Mouse (Mus musculus): ENCODE data around the gene Rabgef1. TPM values are rescaled to one million over a fixed set of nuclear protein-coding genes. Genes with fewer than 3 reads are reported as not detected.

The Rabgef1 gene
- polyA plus RNA-seq, 1 experiment from 2014 or later, result 28.6 TPM

GRCm38 (mm10) chr5:130207299-130207698 lies 35.7 kb downstream of the Rabgef1 start:
- no peak overlapping the region for H3K27ac ChIP-seq (ENCODE audit: low read depth, low read length)
- H3K4me1 ChIP-seq (replicated peaks; ENCODE audit: control insufficient read depth, insufficient read depth, low read length), result no peaks in the 10 kb centered on the region
- no peak overlapping the region for H3K9ac ChIP-seq (ENCODE audit: low read depth, low read length)
- DNase-seq (ENCODE audit: low spot score) (no peak), ATAC-seq (ENCODE audit: low FRiP score) (no peak)
- WGBS, result 91% methylated on average over 4 of the region's 4 CpGs
- no peaks in the 10 kb centered on the region for H3K27me3 ChIP-seq (ENCODE audit: control insufficient read depth, insufficient read depth, low read length)
- peaks cover 4% of the 10 kb centered on the region; the same call in 1 of the 2 replicates for H3K36me3 ChIP-seq (ENCODE audit: control insufficient read depth, insufficient read depth, low read length)
- H3K9me3 ChIP-seq (ENCODE audit: control insufficient read depth, low read length), result no peaks in the 10 kb centered on the region
- no peak overlapping the region for H3K4me2 ChIP-seq (replicated peaks; ENCODE audit: low read depth, low read length)
- H3K4me3 ChIP-seq (ENCODE audit: low read depth, low read length), result no peak overlapping the region

- H3K4me2 ChIP-seq (replicated peaks; ENCODE audit: low read depth, low read length), result no peak overlapping the region
- H3K36me3 ChIP-seq (ENCODE audit: control insufficient read depth, insufficient read depth, low read length), result 0 out of 2 replicates have a peak, but pooled peaks cover 4% of the 10 kb centered on the region
- no peak overlapping the region for H3K27ac ChIP-seq (ENCODE audit: low read depth, low read length)
- H3K9ac ChIP-seq (ENCODE audit: low read depth, low read length), result no peak overlapping the region
- DNase-seq (ENCODE audit: low spot score), result no peak
- H3K4me3 ChIP-seq (ENCODE audit: low read depth, low read length), result no peak overlapping the region
- H3K27me3 ChIP-seq (ENCODE audit: control insufficient read depth, insufficient read depth, low read length), result no peaks in the 10 kb centered on the region
- no peaks in the 10 kb centered on the region for H3K4me1 ChIP-seq (replicated peaks; ENCODE audit: control insufficient read depth, insufficient read depth, low read length)
- ATAC-seq (ENCODE audit: low FRiP score), result no peak
- H3K9me3 ChIP-seq (ENCODE audit: control insufficient read depth, low read length), result no peaks in the 10 kb centered on the region
- WGBS, result 89% methylated on average over 11 of the region's 11 CpGs
These were observed 41.4 kb downstream of the Rabgef1 start for GRCm38 (mm10) chr5:130212956-130213355.

- Histone ChIP-seq H3K4me3 (ENCODE audit: low read depth, low read length) (no peak within 1 kb of the TSS), H3K9me3 (ENCODE audit: control insufficient read depth, low read length) (no peaks in the 10 kb centered on the region), H3K27ac (ENCODE audit: low read depth, low read length) (no peak within 1 kb of the TSS), H3K4me2 (replicated peaks; ENCODE audit: low read depth, low read length) (no peak within 1 kb of the TSS), H3K27me3 (ENCODE audit: control insufficient read depth, insufficient read depth, low read length) (no peaks in the 10 kb centered on the region), H3K4me1 (replicated peaks; ENCODE audit: control insufficient read depth, insufficient read depth, low read length) (no peaks in the 10 kb centered on the region), H3K36me3 (ENCODE audit: control insufficient read depth, insufficient read depth, low read length) (no peaks in the 10 kb centered on the region), H3K9ac (ENCODE audit: low read depth, low read length) (no peak within 1 kb of the TSS)
- ATAC-seq (ENCODE audit: low FRiP score) (no peak), DNase-seq (ENCODE audit: low spot score) (no peak)
- WGBS, result 84% methylated on average over 7 of the region's 7 CpGs
These were observed 45.2 kb downstream of the Rabgef1 start, which contains the start of gene Tmem248 for GRCm38 (mm10) chr5:130216781-130217180. Tmem248 (plus strand) TSS chr5:130217081.

DNA sequence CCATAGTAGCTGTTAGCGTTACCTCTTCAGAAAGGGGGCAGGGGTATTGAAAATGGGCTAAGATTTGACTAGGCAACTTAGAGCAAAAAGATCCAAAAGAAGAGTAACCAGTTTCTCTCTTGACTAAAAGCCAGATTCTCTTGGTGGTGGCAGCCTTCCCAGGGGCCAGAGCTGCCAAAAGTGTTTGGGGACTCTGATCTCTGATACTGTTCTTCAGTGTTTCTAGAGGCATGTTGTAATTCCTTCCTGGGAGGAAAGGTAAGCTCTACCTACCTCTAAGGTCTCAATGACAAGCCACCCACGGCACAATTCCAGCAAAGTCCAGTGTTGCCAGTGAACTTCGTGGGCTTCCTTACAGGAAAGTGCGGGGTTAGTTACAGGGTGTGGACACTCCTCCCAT lies 45.8 kb downstream of the Rabgef1 start:
- DNase-seq (ENCODE audit: low spot score), result no peak
- Histone ChIP-seq H3K27me3 (ENCODE audit: control insufficient read depth, insufficient read depth, low read length) (no peaks in the 10 kb centered on the region), H3K36me3 (ENCODE audit: control insufficient read depth, insufficient read depth, low read length) (no peaks in the 10 kb centered on the region), H3K4me2 (replicated peaks; ENCODE audit: low read depth, low read length) (no peak overlapping the region), H3K9ac (ENCODE audit: low read depth, low read length) (no peak overlapping the region), H3K4me3 (ENCODE audit: low read depth, low read length) (no peak overlapping the region), H3K4me1 (replicated peaks; ENCODE audit: control insufficient read depth, insufficient read depth, low read length) (no peaks in the 10 kb centered on the region), H3K9me3 (ENCODE audit: control insufficient read depth, low read length) (no peaks in the 10 kb centered on the region), H3K27ac (ENCODE audit: low read depth, low read length) (no peak overlapping the region)
- no peak for ATAC-seq (ENCODE audit: low FRiP score)
- 91% methylated on average over 4 of the region's 4 CpGs for WGBS

DNA sequence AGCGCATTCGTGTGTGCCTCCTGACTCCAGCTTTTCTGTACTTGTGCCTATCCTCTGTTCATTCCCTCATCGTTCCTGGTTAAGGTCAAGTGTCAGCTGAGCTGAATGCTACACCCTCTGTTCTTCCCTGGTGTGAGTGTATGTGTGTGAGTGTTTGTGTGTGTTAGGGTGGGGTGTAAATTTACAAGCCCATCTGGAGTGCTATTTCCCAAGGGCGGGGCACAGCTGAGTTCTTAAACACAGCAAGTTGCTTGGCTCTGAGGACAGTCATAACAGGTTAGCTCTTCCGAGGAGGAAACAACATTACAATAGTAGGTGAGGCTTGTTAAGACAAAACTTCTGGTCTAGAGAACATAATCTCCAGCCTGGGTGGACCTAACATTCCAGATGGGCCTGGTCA lies 46.7 kb downstream of the Rabgef1 start:
- Histone ChIP-seq H3K9me3 (ENCODE audit: control insufficient read depth, low read length) (no peaks in the 10 kb centered on the region), H3K9ac (ENCODE audit: low read depth, low read length) (no peak overlapping the region), H3K27me3 (ENCODE audit: control insufficient read depth, insufficient read depth, low read length) (no peaks in the 10 kb centered on the region), H3K36me3 (ENCODE audit: control insufficient read depth, insufficient read depth, low read length) (no peaks in the 10 kb centered on the region), H3K4me1 (replicated peaks; ENCODE audit: control insufficient read depth, insufficient read depth, low read length) (peaks cover 3% of the 10 kb centered on the region; the same call in 1 of the 2 replicates), H3K27ac (ENCODE audit: low read depth, low read length) (no peak overlapping the region), H3K4me3 (ENCODE audit: low read depth, low read length) (no peak overlapping the region), H3K4me2 (replicated peaks; ENCODE audit: low read depth, low read length) (no peak overlapping the region)
- ATAC-seq (ENCODE audit: low FRiP score), result no peak
- no peak for DNase-seq (ENCODE audit: low spot score)
- WGBS, result 95% methylated on average over 5 of the region's 5 CpGs

DNA sequence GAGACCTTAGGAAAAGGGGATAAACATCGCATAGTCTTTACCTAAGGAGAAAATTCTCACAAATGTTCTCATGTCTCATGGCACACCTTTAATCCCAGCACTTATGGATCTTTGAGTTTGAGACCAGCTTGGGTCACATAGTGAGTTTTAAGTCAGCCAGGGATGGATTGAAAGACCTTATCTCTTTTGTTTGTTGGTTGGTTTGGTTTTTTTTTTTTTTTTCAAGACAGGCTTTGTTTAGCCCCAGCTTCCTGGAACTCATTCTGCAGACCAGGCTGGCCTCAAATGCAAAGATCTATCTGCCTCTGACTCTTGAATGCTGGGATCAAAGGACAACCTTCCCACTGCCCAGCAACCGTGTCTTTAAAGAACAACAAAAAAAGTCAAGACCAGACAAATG lies 49.7 kb downstream of the Rabgef1 start:
- Histone ChIP-seq H3K27ac (ENCODE audit: low read depth, low read length) (no peak overlapping the region), H3K4me2 (replicated peaks; ENCODE audit: low read depth, low read length) (peak overlapping the region; percentile 54), H3K27me3 (ENCODE audit: control insufficient read depth, insufficient read depth, low read length) (no peaks in the 10 kb centered on the region), H3K4me1 (replicated peaks; ENCODE audit: control insufficient read depth, insufficient read depth, low read length) (peaks cover 5% of the 10 kb centered on the region), H3K9me3 (ENCODE audit: control insufficient read depth, low read length) (no peaks in the 10 kb centered on the region), H3K36me3 (ENCODE audit: control insufficient read depth, insufficient read depth, low read length) (no peaks in the 10 kb centered on the region), H3K9ac (ENCODE audit: low read depth, low read length) (peak overlapping the region; percentile 93), H3K4me3 (ENCODE audit: low read depth, low read length) (peak overlapping the region; percentile 95)
- ATAC-seq (ENCODE audit: low FRiP score) (no peak), DNase-seq (ENCODE audit: low spot score) (no peak)
- 52% methylated on average over 2 of the region's 2 CpGs for WGBS

GRCm38 (mm10) chr5:130221760-130222145 lies 50.2 kb downstream of the Rabgef1 start:
- peaks cover 5% of the 10 kb centered on the region for H3K4me1 ChIP-seq (replicated peaks; ENCODE audit: control insufficient read depth, insufficient read depth, low read length)
- ATAC-seq (ENCODE audit: low FRiP score) (peak; percentile 55), DNase-seq (ENCODE audit: low spot score) (no peak)
- H3K9ac ChIP-seq (ENCODE audit: low read depth, low read length), result peak overlapping the region; percentile 93
- H3K4me2 ChIP-seq (replicated peaks; ENCODE audit: low read depth, low read length), result peak overlapping the region; percentile 54
- under 1% methylated on average over 10 of the region's 10 CpGs for WGBS
- H3K27ac ChIP-seq (ENCODE audit: low read depth, low read length), result peak overlapping the region; percentile 37
- H3K4me3 ChIP-seq (ENCODE audit: low read depth, low read length), result peak overlapping the region; percentile 95
- no peaks in the 10 kb centered on the region for H3K27me3 ChIP-seq (ENCODE audit: control insufficient read depth, insufficient read depth, low read length)
- no peaks in the 10 kb centered on the region for H3K36me3 ChIP-seq (ENCODE audit: control insufficient read depth, insufficient read depth, low read length)
- H3K9me3 ChIP-seq (ENCODE audit: control insufficient read depth, low read length), result no peaks in the 10 kb centered on the region

DNA sequence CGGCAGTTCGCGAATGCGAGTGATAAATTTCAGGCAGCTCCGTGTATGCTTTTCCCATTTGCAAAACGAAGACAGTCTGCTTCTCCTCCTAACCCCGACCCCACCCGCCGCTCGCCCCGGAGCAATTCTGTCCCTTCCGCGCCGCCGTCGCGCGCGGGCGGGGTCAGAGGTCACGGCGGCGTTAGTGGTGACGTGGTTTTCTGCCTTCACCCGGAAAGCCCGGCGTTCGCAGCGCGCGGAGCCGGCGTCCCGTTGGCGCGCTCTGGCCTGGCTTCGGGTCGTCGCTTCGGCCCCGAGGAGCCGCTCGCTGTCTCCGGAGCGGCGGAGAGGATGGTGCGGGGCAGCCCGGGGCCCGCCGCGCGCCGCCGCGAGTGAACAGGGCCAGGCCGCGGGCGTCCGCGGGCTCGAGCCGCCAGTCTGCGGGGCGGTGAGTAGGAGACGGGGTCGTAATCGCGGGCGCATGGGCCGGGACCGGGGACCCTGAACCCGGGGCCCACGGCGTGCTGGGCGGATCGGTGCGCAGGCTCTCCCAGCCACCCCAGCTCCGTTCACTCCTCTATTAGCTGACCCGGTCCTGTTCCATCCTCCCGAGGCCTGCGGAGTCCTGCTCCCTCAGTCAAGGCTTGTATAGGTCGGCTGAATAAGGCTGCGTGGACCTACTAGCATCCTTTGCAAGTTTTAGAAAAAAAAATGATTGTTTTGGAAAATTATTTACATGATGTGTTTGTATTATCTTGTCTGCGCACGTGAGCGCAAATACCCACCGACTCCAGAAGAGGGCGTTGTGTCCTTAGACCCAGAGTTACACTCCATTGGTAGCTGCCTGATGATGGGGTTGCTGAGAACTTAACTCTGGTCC lies 50.8 kb downstream of the Rabgef1 start:
- Histone ChIP-seq H3K4me2 (replicated peaks; ENCODE audit: low read depth, low read length) (peak overlapping the region; percentile 54), H3K36me3 (ENCODE audit: control insufficient read depth, insufficient read depth, low read length) (no peaks in the 10 kb centered on the region), H3K9ac (ENCODE audit: low read depth, low read length) (peak overlapping the region; percentile 93), H3K4me3 (ENCODE audit: low read depth, low read length) (peak overlapping the region; percentile 95), H3K4me1 (replicated peaks; ENCODE audit: control insufficient read depth, insufficient read depth, low read length) (peaks cover 5% of the 10 kb centered on the region), H3K27me3 (ENCODE audit: control insufficient read depth, insufficient read depth, low read length) (no peaks in the 10 kb centered on the region), H3K27ac (ENCODE audit: low read depth, low read length) (peak overlapping the region; percentile 67; the same call in 1 of the 2 replicates), H3K9me3 (ENCODE audit: control insufficient read depth, low read length) (no peaks in the 10 kb centered on the region)
- peak; percentile 95 for DNase-seq (ENCODE audit: low spot score)
- WGBS, result 1% methylated on average over 68 of the region's 88 CpGs
- ATAC-seq (ENCODE audit: low FRiP score), result peak; percentile 88

DNA sequence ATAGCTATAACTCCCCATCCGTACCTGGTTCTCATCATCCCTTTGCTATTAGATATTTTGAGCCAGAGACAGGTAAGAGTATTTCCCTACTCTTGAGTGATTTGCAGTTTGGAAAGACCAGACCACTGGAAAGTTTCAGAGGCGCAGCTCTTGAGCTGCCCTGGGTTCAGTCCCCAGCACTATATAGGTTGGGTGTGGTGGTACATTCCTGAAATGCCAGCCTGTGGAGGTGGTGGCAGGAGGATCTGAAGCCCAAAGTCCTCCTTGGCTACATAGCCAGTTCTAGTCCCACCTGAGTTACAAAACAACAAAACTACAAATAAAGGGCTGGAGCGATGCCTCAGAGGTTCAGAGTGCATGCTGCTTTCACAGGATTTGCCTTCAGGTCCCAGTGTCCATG lies 55.2 kb downstream of the Rabgef1 start:
- no peak overlapping the region for H3K4me2 ChIP-seq (replicated peaks; ENCODE audit: low read depth, low read length)
- no peak overlapping the region for H3K27ac ChIP-seq (ENCODE audit: low read depth, low read length)
- no peak for ATAC-seq (ENCODE audit: low FRiP score)
- H3K9ac ChIP-seq (ENCODE audit: low read depth, low read length), result no peak overlapping the region
- H3K27me3 ChIP-seq (ENCODE audit: control insufficient read depth, insufficient read depth, low read length), result no peaks in the 10 kb centered on the region
- 0 out of 2 replicates have a peak, but pooled peaks cover 2% of the 10 kb centered on the region for H3K36me3 ChIP-seq (ENCODE audit: control insufficient read depth, insufficient read depth, low read length)
- WGBS, result 95% methylated on average over 3 of the region's 3 CpGs
- H3K4me3 ChIP-seq (ENCODE audit: low read depth, low read length), result no peak overlapping the region
- DNase-seq (ENCODE audit: low spot score), result no peak
- peaks cover 5% of the 10 kb centered on the region for H3K4me1 ChIP-seq (replicated peaks; ENCODE audit: control insufficient read depth, insufficient read depth, low read length)
- no peaks in the 10 kb centered on the region for H3K9me3 ChIP-seq (ENCODE audit: control insufficient read depth, low read length)

Measured in hindbrain, embryonic 11.5 days (tissue).